Mouse (Mus musculus) left cerebral cortex, adult 18-20 months (tissue): Measurements from ENCODE around the gene Cept1. TPM values are rescaled to one million over a fixed set of nuclear protein-coding genes. Genes with fewer than 3 reads are reported as not detected.

ENCODE experiments used
- total RNA-seq, 2 experiments: library from RNA; stranded (reverse); gene quantifications; 2 replicates each; pipeline ENCODE4 v1.2.3; 2021

The Cept1 gene
- total RNA-seq, 2 experiments from 2014 or later: 49.7 to 52.1 TPM

Other genes with a start within 250 kb of the Cept1 start
- gene Chil6, start 141.6 kb downstream of the Cept1 start, total RNA-seq: not detected
- under 1 TPM; 0.30 to 0.70 TPM for gene Dennd2d, start 65.4 kb downstream of the Cept1 start, total RNA-seq
- gene Dram2, start within 50 bp of the Cept1 start, total RNA-seq: 10 to 100 TPM; 30.2 to 34.8 TPM
- gene Lrif1, start 137.2 kb upstream of the Cept1 start, total RNA-seq: 10 to 100 TPM; 22.6 to 25.7 TPM
- 1 to 10 TPM; 7.7 to 9.4 TPM for gene Cd53, start 242.3 kb upstream of the Cept1 start, total RNA-seq